Mouse (Mus musculus) midbrain, embryonic 10.5 days (tissue): Measurements from ENCODE around the gene Cfap221. TPM values are rescaled to one million over a fixed set of nuclear protein-coding genes. Genes with fewer than 3 reads are reported as not detected.

Experiments used
- DNase-seq: peaks from one replicate; pipeline ENCODE4 v3.0.0-alpha.2; 2017; ENCODE audit warnings: low spot score
- H3K27ac ChIP-seq: fragments of 300-500 bp; sonication (generic); replicated peaks from 2 replicates; pipeline ENCODE4 v1.5.1; 2016; ENCODE audit warnings: mild to moderate bottlenecking
- H3K27me3 ChIP-seq: fragments of 300-500 bp; sonication (generic); 2 replicates; pipeline ENCODE4 v1.6.1; 2016; ENCODE audit warnings: low read depth, mild to moderate bottlenecking; ENCODE audit not compliant: poor library complexity, severe bottlenecking
- H3K36me3 ChIP-seq: fragments of 300-500 bp; sonication (generic); 2 replicates; pipeline ENCODE4 v1.6.1; 2016; ENCODE audit warnings: mild to moderate bottlenecking, moderate library complexity
- H3K4me1 ChIP-seq: fragments of 300-500 bp; sonication (generic); 2 replicates; pipeline ENCODE4 v1.6.1; 2016
- H3K4me3 ChIP-seq: fragments of 300-500 bp; sonication (generic); 2 replicates; pipeline ENCODE4 v1.5.1; 2016; ENCODE audit warnings: mild to moderate bottlenecking, moderate library complexity
- H3K9me3 ChIP-seq: fragments of 300-500 bp; sonication (generic); replicated peaks from 2 replicates; pipeline ENCODE4 v1.6.1; 2016; ENCODE audit warnings: mild to moderate bottlenecking
- WGBS: fragments of 180-500 bp; shearing (Covaris S2); methylation state at CpG from one replicate; pipeline ENCODE4 v1.1.7; 2016; 5-methylcytosine and 5-hydroxymethylcytosine counted together
- polyA plus RNA-seq: library from polyadenylated mRNA; unstranded; fragments of >200 nt; fragmentation: Nextera tagmentation; extraction: Ambion mirVana; gene quantifications from 2 replicates; pipeline ENCODE4 v1.2.1, GENCODE M21; 2016

The Cfap221 gene
- polyA plus RNA-seq, 1 experiment from 2014 or later, result 0.14 TPM

DNA sequence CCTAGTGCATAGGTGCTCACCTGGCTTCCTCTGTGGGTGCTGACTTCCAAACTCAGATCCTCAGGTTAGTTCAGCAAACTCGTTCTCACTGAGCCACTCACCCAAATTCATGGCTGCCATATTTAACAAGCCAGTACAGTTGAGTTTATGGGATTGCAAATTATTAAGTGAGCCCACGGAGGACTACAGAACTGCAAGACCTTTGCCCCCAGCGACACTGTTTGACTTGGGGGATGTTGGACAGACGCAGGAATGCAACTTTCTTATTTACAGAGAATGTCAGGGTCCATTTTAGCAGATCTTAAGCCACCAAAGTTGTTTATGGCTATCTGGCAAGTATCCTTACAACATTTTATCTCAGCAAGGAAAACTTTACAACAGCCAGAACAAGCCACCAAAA, 21.9 kb downstream of the Cfap221 start:
- no peak for DNase-seq
- no peaks in the 10 kb centered on the region for H3K36me3 ChIP-seq
- H3K4me3 ChIP-seq, result no peak overlapping the region
- no peaks in the 10 kb centered on the region for H3K27me3 ChIP-seq
- WGBS, result 83% methylated on average over 4 of the region's 4 CpGs
- no peak overlapping the region for H3K27ac ChIP-seq
- peaks cover under 1% of the 10 kb centered on the region; the same call in 1 of the 2 replicates for H3K9me3 ChIP-seq
- no peaks in the 10 kb centered on the region for H3K4me1 ChIP-seq

GRCm38 (mm10) chr1:119973117-119973516, 23.9 kb downstream of the Cfap221 start:
- H3K9me3 ChIP-seq, result no peaks in the 10 kb centered on the region
- 41% methylated on average over 4 of the region's 4 CpGs for WGBS
- H3K4me3 ChIP-seq, result no peak overlapping the region
- no peak for DNase-seq
- H3K4me1 ChIP-seq, result no peaks in the 10 kb centered on the region
- no peak overlapping the region for H3K27ac ChIP-seq
- H3K27me3 ChIP-seq, result no peaks in the 10 kb centered on the region
- no peaks in the 10 kb centered on the region for H3K36me3 ChIP-seq

- no peaks in the 10 kb centered on the region for H3K9me3 ChIP-seq
- no peaks in the 10 kb centered on the region for H3K36me3 ChIP-seq
- no peaks in the 10 kb centered on the region for H3K27me3 ChIP-seq
- H3K4me1 ChIP-seq, result no peaks in the 10 kb centered on the region
- WGBS, result 60% methylated on average over 12 of the region's 12 CpGs
- H3K4me3 ChIP-seq, result no peak overlapping the region
- DNase-seq, result no peak
- H3K27ac ChIP-seq, result no peak overlapping the region
These were observed 31.1 kb downstream of the Cfap221 start for GRCm38 (mm10) chr1:119965804-119966514.

DNA sequence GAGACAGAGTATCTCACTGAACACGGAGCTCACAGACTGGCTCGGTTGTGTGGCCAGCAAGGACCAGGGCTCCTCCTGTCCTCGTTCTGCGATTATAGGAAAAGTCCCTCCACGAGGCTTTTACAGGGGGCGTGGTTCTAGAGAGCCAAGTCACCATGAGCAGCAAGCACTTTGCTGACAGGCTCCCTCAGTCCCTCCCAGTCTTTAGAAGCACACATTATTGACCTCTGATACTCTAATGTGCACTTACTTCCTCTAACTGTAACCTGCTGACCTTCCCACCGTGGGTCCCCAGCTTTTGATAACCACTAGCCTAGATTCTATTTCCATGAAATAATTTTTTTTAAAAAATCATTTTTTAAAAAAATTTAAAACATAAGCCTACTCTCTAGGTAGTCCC, 37.1 kb downstream of the Cfap221 start:
- Histone ChIP-seq H3K4me1 (no peaks in the 10 kb centered on the region), H3K4me3 (no peak overlapping the region), H3K9me3 (no peaks in the 10 kb centered on the region), H3K36me3 (no peaks in the 10 kb centered on the region), H3K27ac (no peak overlapping the region), H3K27me3 (no peaks in the 10 kb centered on the region)
- no peak for DNase-seq
- WGBS, result 74% methylated on average over 7 of the region's 7 CpGs

GRCm38 (mm10) chr1:119959464-119959863, 37.6 kb downstream of the Cfap221 start:
- no peak for DNase-seq
- Histone ChIP-seq H3K4me1 (no peaks in the 10 kb centered on the region), H3K4me3 (no peak overlapping the region), H3K27ac (no peak overlapping the region), H3K36me3 (no peaks in the 10 kb centered on the region), H3K27me3 (no peaks in the 10 kb centered on the region), H3K9me3 (no peaks in the 10 kb centered on the region)
- WGBS, result 90% methylated on average over 4 of the region's 4 CpGs

DNA sequence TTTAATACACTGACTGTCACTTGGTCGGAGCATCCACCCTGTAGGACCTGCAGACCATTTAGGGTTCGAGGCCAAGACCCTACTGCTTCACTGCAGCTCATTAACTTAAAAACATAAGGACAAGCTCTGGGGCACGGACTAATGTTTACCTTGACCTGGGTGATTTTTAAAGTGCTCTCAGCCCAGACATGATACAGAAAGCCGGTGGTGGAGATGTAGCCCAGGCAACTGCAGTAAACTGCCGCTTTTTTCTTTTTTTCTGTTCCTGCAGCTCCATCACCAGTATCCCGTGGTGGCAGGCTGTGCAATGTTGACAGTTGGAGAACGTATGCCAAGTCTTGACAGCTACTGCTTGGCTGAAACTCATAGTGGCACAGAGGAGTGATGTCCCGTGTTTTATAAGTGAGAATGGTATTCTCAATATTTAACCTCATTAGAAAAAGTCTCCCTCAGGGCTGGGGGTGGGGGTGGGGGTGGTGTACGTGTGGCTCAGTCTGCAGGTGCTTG, 39.3 kb downstream of the Cfap221 start:
- no peaks in the 10 kb centered on the region for H3K9me3 ChIP-seq
- no peaks in the 10 kb centered on the region for H3K4me1 ChIP-seq
- DNase-seq, result no peak
- no peaks in the 10 kb centered on the region for H3K27me3 ChIP-seq
- H3K36me3 ChIP-seq, result no peaks in the 10 kb centered on the region
- no peak overlapping the region for H3K27ac ChIP-seq
- no peak overlapping the region for H3K4me3 ChIP-seq
- 78% methylated on average over 9 of the region's 9 CpGs for WGBS

GRCm38 (mm10) chr1:119954680-119955079, 42.4 kb downstream of the Cfap221 start:
- Histone ChIP-seq H3K4me1 (no peaks in the 10 kb centered on the region), H3K9me3 (no peaks in the 10 kb centered on the region), H3K36me3 (no peaks in the 10 kb centered on the region), H3K27ac (no peak overlapping the region), H3K4me3 (no peak overlapping the region), H3K27me3 (no peaks in the 10 kb centered on the region)
- no peak for DNase-seq
- 85% methylated on average over 2 of the region's 2 CpGs for WGBS

- Histone ChIP-seq H3K4me1 (no peaks in the 10 kb centered on the region), H3K27ac (no peak overlapping the region), H3K36me3 (no peaks in the 10 kb centered on the region), H3K27me3 (no peaks in the 10 kb centered on the region), H3K4me3 (no peak overlapping the region), H3K9me3 (no peaks in the 10 kb centered on the region)
- 92% methylated on average over 9 of the region's 9 CpGs for WGBS
- DNase-seq, result no peak
These were observed 43.6 kb downstream of the Cfap221 start for GRCm38 (mm10) chr1:119953456-119953855.

- Histone ChIP-seq H3K4me3 (no peak overlapping the region), H3K36me3 (no peaks in the 10 kb centered on the region), H3K27ac (no peak overlapping the region), H3K9me3 (no peaks in the 10 kb centered on the region), H3K4me1 (no peaks in the 10 kb centered on the region), H3K27me3 (no peaks in the 10 kb centered on the region)
- no peak for DNase-seq
- 94% methylated on average over 8 of the region's 8 CpGs for WGBS
These were observed 46.9 kb downstream of the Cfap221 start for GRCm38 (mm10) chr1:119950086-119950485.

DNA sequence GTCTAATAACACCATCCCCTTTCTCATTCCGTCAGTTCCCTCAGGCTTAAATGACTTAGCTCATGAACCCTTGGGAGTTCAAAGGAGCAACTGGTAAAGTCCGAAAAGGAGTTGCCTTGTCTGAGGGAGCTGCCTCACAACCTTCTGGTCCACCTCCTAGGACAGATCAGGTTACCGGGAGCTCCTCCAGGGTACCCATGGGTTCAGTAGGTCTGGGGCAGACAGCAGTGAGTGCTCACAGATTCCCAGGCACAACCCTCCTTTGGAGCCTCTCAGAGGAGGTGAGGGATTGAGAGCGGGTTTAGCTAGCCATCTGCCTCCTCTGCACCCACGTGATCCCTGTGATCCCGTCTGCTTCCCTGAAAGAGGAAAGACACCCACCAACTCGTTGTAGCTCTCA, 60.2 kb downstream of the Cfap221 start:
- Histone ChIP-seq H3K36me3 (no peaks in the 10 kb centered on the region), H3K4me1 (peaks cover 5% of the 10 kb centered on the region), H3K27ac (no peak overlapping the region), H3K9me3 (no peaks in the 10 kb centered on the region), H3K4me3 (no peak overlapping the region), H3K27me3 (no peaks in the 10 kb centered on the region)
- no peak for DNase-seq
- 39% methylated on average over 7 of the region's 7 CpGs for WGBS

DNA sequence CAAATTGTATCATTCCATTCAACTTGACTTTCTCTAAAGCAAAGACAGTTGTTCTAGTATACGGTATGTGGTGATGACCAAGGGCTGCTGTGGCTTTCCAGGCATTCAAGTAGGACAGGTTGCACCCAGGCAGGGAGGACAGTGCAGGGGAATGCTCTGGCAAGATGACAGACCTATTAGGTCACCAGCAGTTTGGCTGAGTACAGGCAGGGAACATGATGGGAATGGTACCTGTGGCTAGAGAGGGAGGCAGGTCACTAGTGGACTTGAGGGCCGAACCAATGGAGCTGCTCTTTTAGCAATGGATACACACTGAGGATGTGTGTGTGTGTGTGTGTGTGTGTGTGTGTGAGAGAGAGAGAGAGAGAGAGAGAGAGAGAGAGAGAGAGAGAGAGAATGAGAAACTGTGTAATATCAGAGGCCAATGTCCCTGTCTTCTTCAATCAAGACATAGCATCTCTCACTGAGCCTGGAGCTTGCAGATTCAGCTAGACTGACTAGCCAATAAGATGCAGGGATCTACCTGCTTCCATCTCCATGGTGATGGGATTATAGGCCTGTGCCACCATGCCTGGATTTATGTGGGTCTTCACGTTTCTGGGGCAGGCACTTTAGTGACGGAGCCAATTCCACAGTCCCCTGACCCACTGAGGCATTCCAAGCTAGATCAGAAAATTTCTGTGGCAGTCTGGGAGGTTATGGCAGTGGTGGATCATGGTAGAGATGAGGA, 65.4 kb downstream of the Cfap221 start:
- Histone ChIP-seq H3K4me1 (no peaks in the 10 kb centered on the region; the same call in 1 of the 2 replicates), H3K36me3 (no peaks in the 10 kb centered on the region), H3K27me3 (no peaks in the 10 kb centered on the region), H3K27ac (no peak overlapping the region), H3K4me3 (no peak overlapping the region), H3K9me3 (no peaks in the 10 kb centered on the region)
- 79% methylated on average over 4 of the region's 4 CpGs for WGBS
- DNase-seq, result no peak

DNA sequence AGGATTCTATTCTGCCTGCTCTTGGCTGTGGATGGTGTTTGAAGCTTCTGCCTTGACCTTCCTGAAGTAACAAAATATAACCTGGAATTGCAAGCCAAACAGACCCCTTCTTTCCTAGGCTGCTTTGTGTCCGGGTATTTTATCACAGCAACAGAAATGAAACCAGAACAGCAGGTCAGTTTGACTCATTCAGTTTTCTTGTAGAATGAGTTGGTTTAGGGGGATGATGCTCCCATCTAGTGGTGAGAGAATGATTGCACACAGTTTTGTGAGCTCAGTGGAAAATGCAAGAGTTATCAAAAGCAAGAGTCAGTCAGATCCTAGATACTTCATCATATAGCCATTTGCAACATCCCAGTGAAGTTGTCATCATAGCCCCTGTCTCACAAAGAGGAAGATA, 67.3 kb downstream of the Cfap221 start:
- Histone ChIP-seq H3K36me3 (no peaks in the 10 kb centered on the region), H3K27ac (no peak overlapping the region), H3K4me3 (no peak overlapping the region), H3K27me3 (no peaks in the 10 kb centered on the region), H3K9me3 (no peaks in the 10 kb centered on the region), H3K4me1 (peaks cover 10% of the 10 kb centered on the region; the same call in 1 of the 2 replicates)
- 84% methylated on average over 1 of the region's 1 CpGs for WGBS
- no peak for DNase-seq

DNA sequence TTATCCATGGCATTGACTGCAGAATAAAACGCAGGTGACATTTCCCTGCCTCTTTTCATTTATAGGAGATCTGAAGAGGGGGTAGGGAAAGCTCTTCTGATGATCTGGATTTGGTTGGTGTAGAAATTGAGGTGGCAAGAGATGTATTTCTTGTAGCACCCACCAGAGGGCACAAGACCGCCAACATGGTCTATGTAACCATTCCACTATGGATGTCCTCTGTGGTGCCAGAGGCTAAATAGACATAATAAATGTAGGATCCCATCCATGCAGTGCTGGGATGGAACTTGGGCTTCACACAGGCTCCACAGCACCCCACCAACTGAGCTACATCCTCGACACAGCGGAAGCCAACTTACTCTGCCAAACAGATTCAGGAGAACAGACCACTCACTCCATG, 77.7 kb downstream of the Cfap221 start:
- Histone ChIP-seq H3K4me1 (no peaks in the 10 kb centered on the region), H3K27me3 (no peaks in the 10 kb centered on the region), H3K4me3 (no peak overlapping the region), H3K27ac (no peak overlapping the region), H3K9me3 (no peaks in the 10 kb centered on the region), H3K36me3 (no peaks in the 10 kb centered on the region)
- no peak for DNase-seq
- 51% methylated on average over 4 of the region's 4 CpGs for WGBS
